Mouse (Mus musculus): ENCODE measurements around the gene Eif1.
"Not testable (repeated sequence)": the region's sequence is repeated elsewhere in the genome, so short reads cannot be mapped to it uniquely, and the experiment has no call there.

- not testable (repeated sequence) for TF ChIP-seq CTCF (IDR thresholded peaks at IDR 0.05; ENCODE audit: extremely low read depth, insufficient read depth, insufficient read length, insufficient replicate concordance); POLR2A (IDR thresholded peaks at IDR 0.05; ENCODE audit: low read depth, low read length)
These were observed 11.0 kb upstream of the Eif1 start for GRCm38 (mm10) chr11:100308672-100309071.
